Mouse (Mus musculus): ENCODE measurements at regions not wholly inside any gene's neighbourhood (a gene's known extent, or its start where the extent isn't known, plus 50 kb on each side); places are given as distances from the start of the nearest gene placed in this dataset.

DNA sequence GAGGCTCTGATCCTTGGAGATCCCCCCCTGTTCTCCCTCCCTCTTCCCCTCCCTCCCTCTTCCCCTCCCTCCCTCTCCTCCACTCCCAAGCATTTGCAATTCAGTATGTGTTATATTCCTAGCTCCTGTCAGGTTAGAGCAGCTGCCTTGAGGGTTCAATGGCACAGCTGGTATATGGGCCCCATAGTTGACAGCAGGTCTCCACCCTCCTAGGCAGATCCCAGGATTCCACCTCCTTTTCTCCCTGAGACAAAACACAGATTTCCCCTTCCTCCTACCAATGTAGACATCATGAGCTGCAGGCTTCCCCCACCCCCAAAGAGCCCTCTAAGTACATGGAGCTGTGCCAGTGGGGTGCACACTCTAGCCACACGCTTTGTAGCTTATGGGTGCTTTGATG, 137.8 kb downstream of the Unc5cl start:
- DNase-seq (ENCODE audit: low spot score in 2 of 2) = no peak

DNA sequence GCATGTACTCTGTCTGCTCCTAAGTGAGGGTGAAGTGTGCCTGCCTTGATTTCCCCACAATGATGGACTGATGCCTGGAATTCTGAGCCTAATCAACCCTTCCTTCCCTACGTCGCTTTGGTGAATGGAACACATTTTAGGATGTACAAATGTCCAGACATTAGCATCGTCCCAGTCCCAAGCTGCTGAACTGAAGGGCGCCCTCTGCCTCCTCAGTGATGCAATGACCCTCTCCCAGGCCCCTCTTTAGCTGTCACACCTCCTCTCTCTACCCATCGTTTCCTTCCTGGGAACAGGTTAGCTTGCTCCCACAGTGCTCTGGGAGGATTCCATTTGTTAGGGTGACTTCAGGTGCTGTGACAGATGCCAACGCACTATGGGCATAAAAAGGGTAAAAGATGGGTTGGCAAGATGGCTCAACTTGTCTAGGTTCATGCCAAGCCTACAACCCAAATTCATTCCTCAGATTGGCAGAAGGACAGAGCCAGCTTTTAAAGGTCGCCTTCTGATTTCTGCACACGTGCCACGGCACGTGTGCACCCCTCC, 140.8 kb downstream of the Unc5cl start:
- no peak for DNase-seq (ENCODE audit: low spot score in 2 of 2)

DNA sequence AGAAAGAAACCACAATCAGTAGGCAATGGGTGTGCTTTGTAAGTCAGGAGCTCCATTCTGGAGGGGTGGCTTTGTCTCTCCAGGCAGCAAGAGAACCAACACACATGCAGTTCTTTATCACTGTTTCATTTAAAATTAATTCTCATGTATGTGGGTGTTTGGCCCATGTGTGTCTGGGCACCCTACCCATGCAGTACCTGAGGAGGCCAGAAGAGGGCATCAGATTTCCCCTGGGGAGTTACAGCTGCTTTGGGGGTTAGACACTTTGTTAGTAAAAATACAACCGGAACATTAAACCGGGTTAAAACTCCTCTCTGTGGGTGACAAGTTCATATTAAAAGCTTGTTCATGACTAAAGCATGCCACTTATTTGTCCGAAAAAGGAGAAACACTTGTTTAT, 141.7 kb downstream of the Unc5cl start:
- DNase-seq (ENCODE audit: low spot score in 2 of 2) = peak in 1 of 2 experiments; percentile 14

DNA sequence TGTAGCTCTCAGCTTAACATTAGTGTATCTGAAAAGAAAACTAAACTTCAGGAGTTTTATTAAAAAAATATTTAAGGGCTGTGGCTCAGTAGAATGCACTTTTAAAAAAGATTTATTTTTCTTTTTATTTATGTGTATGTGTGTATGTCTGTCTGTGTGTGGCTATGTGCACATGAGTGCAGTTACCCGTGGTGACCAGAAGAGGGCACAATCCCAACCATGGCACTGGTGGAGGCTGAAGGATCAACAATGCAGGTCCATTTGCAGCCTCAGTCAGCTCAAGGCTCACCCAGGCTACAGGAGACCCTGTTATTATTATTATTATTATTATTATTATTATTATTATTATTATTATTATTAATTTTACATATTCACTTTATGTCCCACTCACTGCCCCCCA, 142.6 kb downstream of the Unc5cl start:
- no peak for DNase-seq (ENCODE audit: low spot score in 2 of 2)

DNA sequence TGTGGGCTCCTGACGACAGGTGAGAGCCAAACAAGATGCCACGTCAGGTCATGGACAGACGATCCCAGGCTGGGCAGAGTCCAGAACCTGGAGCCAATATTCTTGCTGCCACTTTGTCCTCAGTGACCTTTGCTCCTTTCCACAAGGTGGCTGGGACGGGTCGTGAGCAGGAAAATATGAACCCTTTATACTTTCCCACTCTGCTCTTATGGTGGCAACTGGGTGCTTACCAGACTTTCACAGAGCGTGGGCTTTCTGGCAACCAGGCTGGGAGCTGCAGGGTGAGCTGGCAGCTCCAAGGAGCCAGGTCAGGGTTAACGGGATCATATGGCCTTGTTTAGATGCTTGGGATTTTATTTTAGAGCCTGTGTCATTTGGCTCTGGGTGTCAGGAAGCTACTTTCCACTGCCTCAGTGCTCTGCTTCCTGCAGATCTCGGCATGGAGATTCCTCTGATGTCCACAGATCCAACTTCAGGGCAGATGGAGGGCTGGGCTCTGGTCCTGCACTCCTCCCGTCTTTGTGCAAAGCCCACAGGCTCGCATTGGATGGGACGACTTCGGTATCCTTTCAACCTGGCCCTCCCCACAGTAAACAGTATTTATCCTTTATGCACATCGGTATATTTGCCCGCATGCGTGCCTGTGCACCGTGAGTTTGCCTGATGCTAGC, 143.9 kb downstream of the Unc5cl start:
- no peak for DNase-seq (ENCODE audit: low spot score in 2 of 2)

DNA sequence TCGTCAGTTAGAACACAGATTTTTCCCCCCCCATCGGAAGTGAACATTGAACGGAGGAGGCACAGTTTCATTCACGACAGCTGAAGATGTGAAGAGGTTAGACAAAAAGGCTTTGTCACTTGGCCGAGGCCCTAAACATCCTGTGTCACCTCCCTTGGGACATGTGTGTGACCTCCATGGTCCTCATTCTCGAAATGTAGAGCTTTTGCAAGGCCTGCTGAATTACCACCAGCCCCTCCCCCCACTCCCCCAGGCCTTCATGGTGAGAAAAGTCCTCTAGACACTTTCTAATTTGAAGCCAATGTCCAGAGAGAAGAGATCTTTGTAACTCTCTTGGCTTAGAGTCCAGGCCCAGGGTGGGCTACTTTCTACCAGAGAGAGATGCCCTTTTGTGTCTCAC, 145.5 kb downstream of the Unc5cl start:
- no peak for DNase-seq (ENCODE audit: low spot score in 2 of 2)

DNA sequence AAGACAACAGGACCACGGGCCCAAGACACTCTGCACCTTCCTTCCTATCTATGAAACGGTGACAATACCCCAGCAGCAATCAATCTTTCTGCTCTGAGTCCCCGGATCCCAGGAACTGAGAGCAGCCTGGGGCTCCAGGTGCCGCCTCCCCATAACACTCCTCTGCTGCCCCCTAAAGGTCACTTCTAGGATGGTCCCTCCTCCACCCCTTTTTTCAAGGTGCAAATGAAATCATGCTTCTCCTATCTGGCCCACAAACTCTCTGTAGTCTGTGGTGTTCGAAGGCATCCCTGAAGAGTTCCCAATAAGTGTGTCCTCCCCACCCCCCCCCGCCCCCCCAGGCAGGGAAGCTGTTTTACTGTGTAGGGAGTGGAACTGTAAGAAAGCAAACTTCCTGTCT, 147.9 kb downstream of the Unc5cl start:
- DNase-seq (ENCODE audit: low spot score in 2 of 2) = peak in 1 of 2 experiments; percentile 26

DNA sequence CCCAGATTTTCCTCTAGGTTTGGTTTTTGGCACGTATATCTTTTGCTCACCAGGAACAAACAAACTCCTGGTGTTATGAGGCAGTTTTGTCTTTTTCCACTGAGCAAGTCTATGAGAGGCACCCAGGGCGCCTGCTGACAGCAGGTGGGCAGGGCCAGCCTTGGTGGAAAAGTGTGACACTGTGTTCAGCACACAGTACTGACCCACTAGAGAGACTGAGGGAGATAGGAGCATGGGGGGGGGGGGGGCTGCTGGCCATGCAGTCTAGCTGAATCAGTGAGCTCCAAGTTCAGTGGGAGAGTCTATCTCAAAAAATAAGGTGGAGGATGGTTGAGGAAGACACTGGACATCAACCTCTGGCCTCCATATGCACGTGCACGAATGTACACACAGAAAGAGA, 152.1 kb downstream of the Unc5cl start:
- DNase-seq (ENCODE audit: low spot score in 2 of 2) = no peak

DNA sequence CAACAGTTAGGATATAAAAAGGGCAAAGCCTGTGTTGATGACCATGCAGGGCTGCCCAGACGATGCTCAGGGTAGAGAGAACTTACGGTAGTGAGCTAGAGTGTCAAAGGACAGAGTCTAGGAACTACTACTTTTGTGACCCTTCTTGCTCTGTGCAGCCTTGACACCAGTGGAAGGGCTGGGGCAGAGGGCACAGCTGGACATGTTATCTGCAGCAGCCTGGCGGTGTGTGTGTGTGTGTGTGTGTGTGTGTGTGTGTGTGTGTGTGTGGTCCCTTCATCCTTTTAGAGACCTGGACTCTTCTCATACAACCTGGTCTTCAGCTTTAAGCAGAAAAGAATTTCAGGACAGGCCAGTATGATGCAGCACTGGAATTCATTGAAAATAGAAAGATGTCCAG, 153.6 kb downstream of the Unc5cl start:
- DNase-seq (ENCODE audit: low spot score in 2 of 2) = no peak

DNA sequence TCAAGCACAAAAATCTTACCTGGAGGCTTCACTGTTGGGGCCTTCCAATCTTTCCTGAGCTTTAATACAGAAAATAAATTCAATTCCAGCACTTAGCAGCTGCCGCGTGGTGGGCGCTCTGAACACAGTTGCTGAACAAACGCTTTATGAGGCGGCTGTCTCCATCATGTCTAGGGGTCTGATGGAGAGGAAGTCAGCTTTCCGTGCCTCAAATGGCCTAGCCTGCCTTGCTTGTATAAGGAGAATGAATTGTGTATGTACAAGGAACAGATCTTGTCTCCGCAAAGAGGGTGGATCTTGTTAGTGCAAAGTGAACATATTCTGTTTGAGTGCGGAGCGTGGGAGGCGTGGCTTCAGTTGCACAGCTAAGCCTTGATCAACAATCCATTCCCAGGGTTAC, 155.4 kb downstream of the Unc5cl start:
- DNase-seq (ENCODE audit: low spot score in 2 of 2) = no peak

DNA sequence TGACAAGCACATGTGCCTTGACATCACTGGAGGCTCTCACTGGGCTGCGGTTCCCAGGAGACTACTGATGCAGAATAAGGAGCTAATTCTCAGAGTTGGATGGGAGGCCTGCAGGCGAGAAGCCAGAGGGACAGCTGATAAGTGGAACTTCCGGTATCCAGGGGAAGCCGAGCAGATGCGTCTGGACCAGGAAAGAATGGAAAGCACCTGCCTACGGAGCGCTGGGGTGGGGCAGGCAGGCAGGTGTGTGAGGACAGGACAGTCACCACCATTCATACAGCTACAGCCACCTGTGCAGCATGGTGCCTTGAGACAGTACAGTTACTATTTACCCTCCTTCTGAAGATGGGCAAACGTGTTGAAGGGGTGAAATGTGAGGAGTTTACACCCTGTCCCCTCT, 156.1 kb downstream of the Unc5cl start:
- DNase-seq (ENCODE audit: low spot score in 2 of 2) = no peak

DNA sequence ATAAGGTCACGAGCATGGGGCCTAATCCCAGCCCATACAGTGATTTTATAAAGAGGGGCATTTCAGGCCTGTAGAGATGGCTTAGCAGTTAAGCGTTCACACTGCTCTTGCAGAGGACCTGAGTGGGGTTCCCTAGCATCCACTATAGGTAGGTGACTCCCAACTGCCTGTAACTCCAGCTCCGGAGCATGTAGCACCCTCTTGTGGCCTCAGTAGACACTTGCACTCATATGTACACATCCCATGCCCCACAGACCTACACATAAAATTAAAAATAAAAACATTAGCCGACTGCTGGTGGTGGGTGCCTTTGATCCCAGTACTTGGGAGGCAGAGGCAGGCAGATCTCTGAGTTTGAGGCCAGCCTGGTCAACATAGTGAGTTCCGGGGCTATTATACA, 158.8 kb downstream of the Unc5cl start:
- no peak for DNase-seq (ENCODE audit: low spot score in 2 of 2)

DNA sequence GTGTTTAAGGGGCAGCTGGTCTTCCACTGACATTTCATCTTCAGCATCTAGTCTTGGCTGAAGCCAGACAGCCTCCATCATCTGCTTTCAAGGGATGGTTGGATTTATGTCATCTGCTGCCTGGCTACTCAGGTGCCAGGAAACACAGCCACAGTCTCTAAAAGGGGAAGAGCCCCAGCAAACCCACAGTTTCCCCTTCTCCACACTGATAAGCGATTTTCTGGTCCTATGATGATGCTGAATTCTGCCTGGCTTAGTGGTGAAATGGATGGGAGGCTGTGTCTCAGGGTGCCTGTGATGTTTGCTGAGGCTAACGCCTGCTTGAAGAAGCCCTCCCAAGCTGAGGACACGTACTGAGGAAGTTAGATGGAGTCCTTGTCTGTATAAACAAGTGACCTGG, 160.5 kb downstream of the Unc5cl start:
- no peak for DNase-seq (ENCODE audit: low spot score in 2 of 2)

DNA sequence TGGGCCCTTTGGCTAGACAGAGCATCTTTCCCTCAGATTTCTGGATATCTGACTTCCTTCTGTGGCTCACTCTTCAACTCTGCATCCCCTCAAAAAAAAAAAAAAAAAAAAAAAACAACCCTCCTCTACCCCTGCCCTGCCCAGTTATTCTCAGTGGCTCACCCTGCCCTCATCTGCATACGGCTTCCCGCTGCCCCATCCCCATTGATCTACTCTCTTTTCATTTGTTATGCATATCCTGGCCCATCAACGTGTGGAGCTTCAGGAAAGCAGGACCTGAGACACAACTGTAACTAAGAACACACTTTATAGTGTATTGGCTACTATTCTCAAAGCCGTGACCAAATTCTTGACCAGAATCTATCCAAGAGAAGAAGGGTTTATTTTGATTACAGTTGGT, 161.5 kb downstream of the Unc5cl start:
- no peak for DNase-seq (ENCODE audit: low spot score in 2 of 2)

DNA sequence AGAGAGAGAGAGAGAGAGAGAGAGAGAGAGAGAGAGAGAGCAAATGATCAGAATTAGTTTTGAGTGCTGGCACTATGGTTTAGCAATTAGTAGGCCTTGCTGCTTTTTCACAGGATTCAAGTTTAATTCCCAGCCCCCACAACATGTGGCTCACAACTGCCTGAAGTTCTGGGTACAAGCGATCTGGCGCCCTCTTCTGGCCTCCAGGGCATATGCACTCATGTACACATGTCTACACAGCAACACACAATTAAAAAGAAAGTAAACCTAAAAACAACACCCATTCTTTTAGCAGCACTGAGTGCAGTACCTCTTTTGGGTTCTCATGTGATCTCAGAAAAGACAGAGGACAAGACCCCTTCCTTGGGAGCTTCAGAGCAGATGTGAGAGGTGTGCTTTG, 166.2 kb downstream of the Unc5cl start:
- no peak for DNase-seq (ENCODE audit: low spot score in 2 of 2)

DNA sequence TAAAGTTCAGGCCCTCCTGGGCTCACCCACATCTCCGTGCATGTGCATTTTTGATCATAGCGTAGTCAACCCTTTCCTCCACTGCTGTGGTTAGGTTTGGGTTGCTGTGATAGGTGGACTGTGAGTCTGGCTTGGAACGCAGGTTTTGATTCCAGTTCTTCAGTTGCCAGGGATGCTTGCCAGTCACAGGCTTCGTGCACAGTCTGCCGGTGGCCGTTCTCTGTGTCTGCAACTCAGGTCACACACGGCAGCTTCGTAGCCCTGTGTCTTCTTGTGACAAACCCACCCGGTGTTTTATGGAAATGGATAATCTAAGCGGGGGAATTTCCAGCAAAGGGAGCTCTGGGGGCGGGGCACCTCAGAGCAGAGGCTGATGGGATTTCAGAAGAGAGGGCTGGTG, 167.0 kb downstream of the Unc5cl start:
- no peak for DNase-seq (ENCODE audit: low spot score in 2 of 2)

DNA sequence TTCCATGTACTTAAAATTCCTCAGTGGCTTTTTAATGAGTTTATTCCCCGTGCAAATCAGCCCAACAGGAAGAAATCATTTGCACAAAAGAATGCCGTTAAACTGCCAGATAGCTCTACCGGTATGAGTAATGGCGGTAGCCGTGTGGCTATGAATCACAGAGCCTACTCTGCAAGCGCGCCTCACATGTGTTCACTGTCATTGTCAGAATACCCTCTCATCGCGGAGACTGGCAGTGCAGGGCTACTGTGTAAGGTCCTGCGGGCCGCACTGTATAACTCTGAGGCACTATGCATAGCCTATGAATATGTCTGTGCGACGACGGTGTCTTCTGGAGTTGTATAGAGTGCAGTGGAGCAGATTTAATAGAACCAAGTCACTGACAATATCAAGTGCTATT, 170.2 kb downstream of the Unc5cl start:
- DNase-seq (ENCODE audit: low spot score in 2 of 2) = no peak

DNA sequence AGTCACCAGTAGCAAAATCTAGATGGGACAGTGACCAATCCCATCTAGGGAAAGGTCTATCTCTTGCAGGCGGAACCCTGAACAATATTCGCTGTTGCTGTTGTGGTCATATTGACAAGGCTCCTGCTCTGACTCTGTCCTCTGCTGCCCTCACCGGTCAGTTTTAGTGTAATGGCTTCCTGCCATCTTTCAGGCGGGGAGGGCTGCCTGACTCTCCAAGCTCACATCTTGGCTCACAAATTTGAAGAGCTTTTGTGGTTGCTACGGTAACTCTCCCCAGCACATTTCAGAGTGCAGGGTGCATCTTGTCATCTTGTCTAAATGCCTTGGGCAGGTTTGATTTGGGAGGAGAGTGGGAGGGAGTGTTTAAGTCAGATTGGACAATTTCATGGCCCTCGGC, 171.3 kb downstream of the Unc5cl start:
- DNase-seq (ENCODE audit: low spot score in 2 of 2) = peak; percentile 12 to 41

DNA sequence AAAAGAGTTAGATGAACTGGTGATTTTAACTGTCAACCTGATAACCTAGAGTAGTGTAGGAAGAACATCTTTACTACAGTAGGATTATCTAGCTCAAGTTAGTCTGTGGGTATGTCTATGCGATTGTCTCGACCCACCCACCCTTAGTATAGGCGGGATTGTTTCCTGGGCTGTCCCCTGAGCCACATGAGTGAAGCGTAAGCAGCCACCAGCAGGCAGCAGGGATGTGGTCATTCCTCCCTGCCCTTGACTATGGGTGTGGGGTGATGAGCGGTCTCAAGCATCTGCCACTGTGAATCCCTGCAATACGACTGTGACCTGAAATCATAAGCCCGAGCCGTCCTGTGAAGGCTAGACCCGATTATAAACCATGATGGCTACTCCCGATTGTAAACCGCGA, 184.9 kb downstream of the Unc5cl start:
- no peak for DNase-seq (ENCODE audit: low spot score in 2 of 2)

DNA sequence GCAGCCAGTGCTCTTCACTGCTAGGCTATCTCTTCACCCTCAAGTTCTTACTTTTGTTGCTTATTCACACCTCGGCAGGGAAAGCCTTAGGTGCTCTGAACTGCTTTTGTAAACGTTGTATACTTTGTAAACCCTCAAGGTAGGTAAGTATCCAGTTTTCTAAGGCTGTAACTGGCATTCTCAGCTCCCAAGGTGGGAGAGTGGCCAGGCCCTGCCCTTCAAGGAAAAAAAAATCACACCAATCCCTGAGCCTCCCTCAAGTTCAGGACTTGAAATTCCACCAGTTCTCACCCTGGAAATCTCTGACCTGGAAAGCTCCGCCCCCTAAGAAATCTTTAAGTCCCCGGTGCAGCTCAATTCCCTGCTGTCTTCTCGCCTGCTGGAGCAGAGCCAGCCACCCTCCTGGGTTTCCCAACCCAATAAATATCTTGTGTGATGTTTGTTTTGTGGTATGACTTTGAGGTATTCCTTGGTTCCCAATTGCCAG, 188.9 kb downstream of the Unc5cl start:
- no peak for DNase-seq (ENCODE audit: low spot score in 2 of 2)

DNA sequence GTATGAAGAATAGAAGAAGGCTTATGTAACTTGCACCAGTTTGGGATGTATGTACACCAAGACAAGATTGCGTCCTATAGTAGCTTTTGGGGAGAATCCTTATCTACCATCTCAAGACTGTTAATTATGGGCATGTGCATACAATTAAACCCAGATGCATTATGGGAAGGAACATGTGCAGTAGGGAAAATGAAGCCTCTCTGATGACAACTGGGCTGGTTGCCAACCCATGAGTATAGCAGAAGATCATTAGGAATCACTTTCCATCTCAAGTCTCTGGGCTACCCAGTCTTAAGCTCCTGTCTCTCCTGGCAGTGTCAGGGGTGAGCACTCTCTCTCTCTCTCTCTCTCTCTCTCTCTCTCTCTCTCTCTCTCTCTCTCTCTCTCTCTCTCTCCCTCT, 190.4 kb downstream of the Unc5cl start:
- DNase-seq (ENCODE audit: low spot score in 2 of 2) = no peak

DNA sequence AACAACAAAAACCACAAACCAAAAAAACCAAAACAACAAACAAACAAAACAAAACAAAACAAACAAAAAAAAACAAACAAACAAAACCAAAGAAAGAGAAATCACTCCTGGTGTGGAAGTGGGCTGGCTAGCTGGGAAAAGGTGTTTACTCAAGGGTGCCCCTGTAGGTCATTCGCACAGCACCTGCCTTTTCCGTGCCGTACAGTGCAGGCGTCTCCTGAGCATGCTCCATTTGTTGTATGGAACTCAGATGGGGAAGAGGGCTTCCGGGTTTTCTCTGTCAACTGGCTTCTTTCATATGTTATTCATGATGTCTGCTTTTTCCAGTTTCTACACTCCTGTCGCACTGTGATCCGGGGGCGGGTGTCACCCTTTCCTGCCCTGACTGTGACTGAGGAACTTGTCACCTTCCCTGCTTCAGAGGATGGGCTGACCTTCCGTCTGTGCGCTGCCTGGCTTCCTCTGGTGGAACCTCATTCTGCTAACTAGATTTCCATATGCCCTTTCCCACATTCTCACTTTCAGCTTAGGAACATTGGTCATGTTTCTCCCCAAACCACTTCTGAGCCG, 192.0 kb downstream of the Unc5cl start:
- no peak for DNase-seq (ENCODE audit: low spot score in 2 of 2)

DNA sequence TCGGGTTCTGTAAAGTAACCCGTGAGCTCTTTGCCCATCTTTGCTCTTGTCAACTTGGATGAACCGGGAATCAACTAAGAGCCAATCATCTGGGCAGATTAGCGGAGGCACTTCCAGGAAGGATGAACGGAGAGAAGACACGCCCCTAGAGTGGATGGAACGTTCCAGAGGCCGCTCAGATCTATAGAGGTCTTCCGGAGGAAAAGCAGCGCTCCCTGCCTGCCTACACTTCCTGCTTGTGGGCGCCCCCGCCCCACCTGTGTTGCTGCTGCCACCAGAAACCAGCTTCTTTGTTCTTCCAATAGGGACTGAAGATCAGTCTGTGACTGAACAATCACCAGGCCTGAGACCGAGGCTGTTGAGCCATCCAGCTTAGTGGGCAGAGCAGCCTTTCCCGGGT, 192.7 kb downstream of the Unc5cl start:
- DNase-seq (ENCODE audit: low spot score in 2 of 2) = no peak

DNA sequence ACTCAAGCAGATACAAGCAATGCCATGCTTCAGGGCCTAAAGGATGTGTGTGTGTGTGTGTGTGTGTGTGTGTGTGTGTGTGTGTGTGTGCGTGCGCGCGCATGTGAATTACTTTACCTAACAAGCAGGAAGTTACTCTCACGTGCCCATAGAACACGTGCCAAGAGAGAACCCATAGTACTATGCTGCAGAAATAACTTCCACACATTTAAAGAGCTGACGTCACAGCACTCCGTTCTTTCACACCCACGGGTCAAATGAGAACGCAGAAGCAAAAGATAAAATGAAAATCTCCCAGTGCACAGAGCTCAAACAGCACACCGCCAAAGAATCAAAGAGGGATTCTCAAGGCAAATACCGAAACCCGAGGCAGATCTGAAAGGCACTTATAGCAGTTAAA, 195.9 kb downstream of the Unc5cl start:
- DNase-seq (ENCODE audit: low spot score in 2 of 2) = no peak

Measured in frontal cortex, postnatal 14 days (tissue).